Mouse (Mus musculus) hindbrain, embryonic 10.5 days (tissue): ENCODE results near the gene Mia2. TPM values are rescaled to one million over a fixed set of nuclear protein-coding genes. Genes with fewer than 3 reads are reported as not detected.
A peak's percentile ranks its signal among the peaks of the same experiment; 100 is the strongest.

ENCODE experiments used
- DNase-seq: peaks from one replicate; pipeline ENCODE4 v3.0.0-alpha.2; 2017; ENCODE audit warnings: low spot score
- H3K27ac ChIP-seq: fragments of 300-500 bp; sonication (generic); 2 replicates; pipeline ENCODE4 v1.5.1; 2016; ENCODE audit warnings: mild to moderate bottlenecking, moderate library complexity
- H3K27me3 ChIP-seq: fragments of 300-500 bp; sonication (generic); 2 replicates; pipeline ENCODE4 v1.6.1; 2016; ENCODE audit warnings: mild to moderate bottlenecking; ENCODE audit not compliant: poor library complexity, insufficient read depth, severe bottlenecking
- H3K36me3 ChIP-seq: fragments of 300-500 bp; sonication (generic); 2 replicates; pipeline ENCODE4 v1.6.1; 2016; ENCODE audit warnings: mild to moderate bottlenecking, moderate library complexity
- H3K4me1 ChIP-seq: fragments of 300-500 bp; sonication (generic); replicated peaks from 2 replicates; pipeline ENCODE4 v1.6.1; 2016; ENCODE audit warnings: mild to moderate bottlenecking
- H3K4me3 ChIP-seq: fragments of 300-500 bp; sonication (generic); 2 replicates; pipeline ENCODE4 v1.5.1; 2016; ENCODE audit warnings: mild to moderate bottlenecking, moderate library complexity
- H3K9me3 ChIP-seq: fragments of 300-500 bp; sonication (generic); 2 replicates; pipeline ENCODE4 v1.6.1; 2016; ENCODE audit warnings: mild to moderate bottlenecking, moderate library complexity
- WGBS: fragments of 180-500 bp; shearing (Covaris S2); methylation state at CpG from one replicate; pipeline ENCODE4 v1.1.7; 2016; 5-methylcytosine and 5-hydroxymethylcytosine counted together
- polyA plus RNA-seq: library from polyadenylated mRNA; unstranded; fragments of >200 nt; fragmentation: Nextera tagmentation; extraction: Ambion mirVana; gene quantifications from 2 replicates; pipeline ENCODE4 v1.2.1, GENCODE M21; 2016

The Mia2 gene
- polyA plus RNA-seq, 1 experiment from 2014 or later = 34.8 TPM

DNA sequence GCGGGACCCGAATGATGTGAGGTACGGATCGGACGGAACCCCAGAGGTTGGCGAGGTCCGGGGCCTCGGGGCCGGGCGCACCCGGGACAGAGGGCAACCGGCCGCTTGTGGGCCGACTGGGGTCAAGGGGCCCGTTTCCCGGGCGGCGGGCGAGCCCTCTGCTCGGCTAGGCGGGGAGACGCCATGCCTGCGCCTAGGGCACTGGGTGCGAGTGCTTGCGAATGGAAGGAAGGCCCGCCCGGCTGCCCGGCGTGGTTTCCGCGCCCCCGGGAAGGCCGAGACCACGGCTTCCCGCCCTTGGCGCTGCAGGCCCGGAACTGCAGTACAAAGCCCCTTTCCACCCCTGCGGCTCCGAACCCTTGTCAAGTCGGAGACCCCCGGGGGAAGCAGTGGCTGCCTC is 28.5 kb upstream of the Mia2 start:
- Histone ChIP-seq H3K27ac (peak overlapping the region; percentile 98), H3K27me3 (no peaks in the 10 kb centered on the region), H3K9me3 (no peaks in the 10 kb centered on the region), H3K4me3 (peak overlapping the region; percentile 98), H3K36me3 (peaks cover 42% of the 10 kb centered on the region), H3K4me1 (peaks cover 14% of the 10 kb centered on the region)
- no peak for DNase-seq
- WGBS = under 1% methylated on average over 41 of the region's 41 CpGs

DNA sequence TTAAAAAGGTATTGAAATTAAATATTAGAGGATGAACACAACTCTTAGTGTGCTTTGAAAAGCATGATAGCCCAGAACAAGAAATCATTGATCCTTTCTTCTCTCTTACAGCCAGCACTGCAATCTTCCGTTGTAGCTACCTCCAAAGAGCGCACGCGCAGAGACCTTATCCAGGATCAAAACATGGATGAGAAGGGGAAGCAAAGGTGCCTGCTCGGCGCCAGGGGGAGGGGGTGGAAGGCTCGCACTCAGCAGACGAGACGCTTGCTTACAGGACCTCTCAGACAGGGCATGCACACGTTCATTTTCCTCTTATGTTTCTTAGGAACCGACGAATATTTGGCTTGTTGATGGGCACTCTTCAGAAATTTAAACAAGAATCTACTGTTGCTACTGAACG is 26.8 kb upstream of the Mia2 start:
- 94% methylated on average over 13 of the region's 13 CpGs for WGBS
- Histone ChIP-seq H3K9me3 (no peaks in the 10 kb centered on the region), H3K27ac (no peak overlapping the region), H3K36me3 (peaks cover 59% of the 10 kb centered on the region), H3K27me3 (no peaks in the 10 kb centered on the region), H3K4me3 (no peak overlapping the region), H3K4me1 (peaks cover 14% of the 10 kb centered on the region)
- DNase-seq = no peak

DNA sequence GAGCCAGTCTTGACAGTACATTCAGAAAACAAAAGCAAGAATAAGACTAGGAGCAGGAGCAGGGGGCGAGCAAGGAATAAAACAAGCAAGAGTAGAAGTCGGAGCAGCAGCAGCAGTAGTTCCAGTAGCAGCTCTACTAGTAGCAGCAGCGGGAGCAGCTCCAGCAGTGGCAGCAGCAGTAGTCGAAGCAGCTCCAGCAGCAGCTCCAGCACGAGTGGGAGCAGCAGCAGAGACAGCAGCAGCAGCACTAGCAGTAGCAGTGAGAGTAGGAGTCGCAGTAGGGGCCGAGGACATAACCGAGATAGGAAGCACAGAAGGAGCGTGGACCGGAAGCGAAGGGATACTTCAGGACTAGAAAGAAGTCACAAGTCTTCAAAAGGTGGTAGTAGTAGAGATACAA is 23.3 kb upstream of the Mia2 start:
- 93% methylated on average over 11 of the region's 11 CpGs for WGBS
- Histone ChIP-seq H3K36me3 (peaks cover 75% of the 10 kb centered on the region), H3K4me1 (peaks cover 7% of the 10 kb centered on the region), H3K27ac (no peak overlapping the region), H3K27me3 (no peaks in the 10 kb centered on the region), H3K9me3 (no peaks in the 10 kb centered on the region), H3K4me3 (no peak overlapping the region)
- DNase-seq = no peak

DNA sequence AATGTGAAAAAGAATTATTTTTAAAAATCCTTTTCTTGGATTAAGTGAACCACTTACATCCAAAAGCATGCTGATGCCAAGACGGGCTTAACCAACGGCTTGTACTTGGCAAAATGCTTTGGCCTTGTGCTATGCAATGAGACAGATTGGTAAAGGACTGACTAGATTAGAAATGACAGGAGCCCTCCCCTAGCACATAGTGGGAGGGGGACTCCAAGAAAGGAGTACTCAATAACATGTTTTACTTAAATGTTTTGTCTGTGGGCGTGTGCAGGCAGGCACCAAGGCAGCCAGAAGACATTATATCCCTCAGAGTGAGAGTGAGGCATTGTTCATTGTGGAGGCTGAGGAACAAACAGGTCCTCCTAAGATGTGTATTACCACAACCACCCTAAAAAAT is 21.5 kb upstream of the Mia2 start:
- peaks cover 64% of the 10 kb centered on the region for H3K36me3 ChIP-seq
- H3K27ac ChIP-seq = no peak overlapping the region
- H3K4me3 ChIP-seq = no peak overlapping the region
- no peaks in the 10 kb centered on the region for H3K4me1 ChIP-seq
- H3K27me3 ChIP-seq = no peaks in the 10 kb centered on the region
- no peaks in the 10 kb centered on the region for H3K9me3 ChIP-seq
- 93% methylated on average over 3 of the region's 3 CpGs for WGBS
- no peak for DNase-seq

GRCm38 (mm10) chr12:59076996-59077395 is 18.6 kb upstream of the Mia2 start:
- no peak for DNase-seq
- Histone ChIP-seq H3K4me1 (no peaks in the 10 kb centered on the region), H3K27ac (no peak overlapping the region), H3K9me3 (no peaks in the 10 kb centered on the region), H3K36me3 (peaks cover 34% of the 10 kb centered on the region), H3K27me3 (no peaks in the 10 kb centered on the region), H3K4me3 (no peak overlapping the region)
- 87% methylated on average over 3 of the region's 3 CpGs for WGBS

DNA sequence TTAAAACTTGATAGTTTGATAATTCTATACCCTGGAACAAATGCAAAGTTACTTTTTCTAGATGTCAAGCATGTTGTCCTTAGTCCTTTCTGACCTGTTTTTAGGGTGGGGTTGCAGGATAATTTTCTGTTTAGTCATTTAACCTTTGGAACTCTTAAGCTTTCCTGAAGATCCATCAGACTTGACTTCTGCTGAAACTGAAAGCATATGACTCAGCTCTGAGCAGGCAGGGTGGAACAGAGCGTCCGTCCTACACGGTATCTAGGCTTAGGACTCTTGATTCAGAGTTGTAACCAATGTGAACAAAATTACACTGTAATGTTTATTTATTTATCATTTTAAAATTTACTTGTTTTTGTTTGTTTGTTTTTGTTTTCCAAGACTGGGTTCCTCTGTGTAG is 17.7 kb upstream of the Mia2 start:
- DNase-seq = no peak
- Histone ChIP-seq H3K4me1 (no peaks in the 10 kb centered on the region), H3K27me3 (no peaks in the 10 kb centered on the region), H3K36me3 (peaks cover 25% of the 10 kb centered on the region), H3K4me3 (no peak overlapping the region), H3K27ac (no peak overlapping the region), H3K9me3 (no peaks in the 10 kb centered on the region)
- WGBS = 97% methylated on average over 3 of the region's 3 CpGs

DNA sequence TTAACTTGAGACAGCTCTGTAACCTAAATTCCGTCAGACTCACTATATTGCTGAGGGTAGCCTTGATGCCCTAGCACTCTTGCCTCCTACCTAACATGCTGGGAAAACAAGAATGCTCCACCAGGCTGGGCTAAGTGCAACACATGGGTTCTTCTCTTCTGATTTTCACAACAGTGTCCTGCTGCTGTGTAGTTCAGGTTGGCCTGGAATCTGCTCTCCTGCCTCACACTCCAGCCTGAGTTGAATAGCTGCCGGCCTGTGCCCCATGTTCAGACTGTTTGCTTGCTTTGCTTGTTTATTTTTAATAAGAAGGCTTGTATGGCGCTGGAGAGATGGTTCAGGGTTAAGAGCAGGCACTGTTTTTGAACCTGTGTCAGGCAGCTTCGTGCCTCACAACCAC is 15.1 kb upstream of the Mia2 start:
- Histone ChIP-seq H3K36me3 (peaks cover 1% of the 10 kb centered on the region), H3K4me3 (no peak overlapping the region), H3K27me3 (no peaks in the 10 kb centered on the region), H3K9me3 (no peaks in the 10 kb centered on the region), H3K27ac (no peak overlapping the region), H3K4me1 (no peaks in the 10 kb centered on the region)
- DNase-seq = no peak
- WGBS = 87% methylated on average over 4 of the region's 4 CpGs

DNA sequence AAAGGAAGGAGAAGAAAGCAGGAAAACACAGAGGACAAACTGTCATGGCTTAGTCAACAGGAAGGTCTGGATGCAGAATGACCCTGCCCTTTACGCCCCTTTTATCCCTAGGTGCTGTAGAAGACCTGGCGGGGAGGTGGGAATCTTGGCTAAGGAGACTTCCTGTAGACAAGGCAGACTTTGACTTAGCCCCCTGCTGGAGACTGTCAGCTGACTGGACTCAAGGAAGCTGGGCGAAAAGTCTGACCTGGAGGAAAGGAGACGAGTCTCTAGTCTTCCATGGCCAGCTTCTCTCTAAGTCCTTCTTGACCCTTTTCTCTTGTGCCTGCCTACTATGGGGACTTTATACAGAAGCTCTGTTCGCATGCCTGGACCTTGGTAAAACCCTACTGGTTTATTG is 11.2 kb upstream of the Mia2 start:
- no peaks in the 10 kb centered on the region for H3K27me3 ChIP-seq
- no peak overlapping the region for H3K27ac ChIP-seq
- no peaks in the 10 kb centered on the region for H3K9me3 ChIP-seq
- 72% methylated on average over 5 of the region's 5 CpGs for WGBS
- no peak for DNase-seq
- no peaks in the 10 kb centered on the region for H3K4me1 ChIP-seq
- no peak overlapping the region for H3K4me3 ChIP-seq
- no peaks in the 10 kb centered on the region for H3K36me3 ChIP-seq

DNA sequence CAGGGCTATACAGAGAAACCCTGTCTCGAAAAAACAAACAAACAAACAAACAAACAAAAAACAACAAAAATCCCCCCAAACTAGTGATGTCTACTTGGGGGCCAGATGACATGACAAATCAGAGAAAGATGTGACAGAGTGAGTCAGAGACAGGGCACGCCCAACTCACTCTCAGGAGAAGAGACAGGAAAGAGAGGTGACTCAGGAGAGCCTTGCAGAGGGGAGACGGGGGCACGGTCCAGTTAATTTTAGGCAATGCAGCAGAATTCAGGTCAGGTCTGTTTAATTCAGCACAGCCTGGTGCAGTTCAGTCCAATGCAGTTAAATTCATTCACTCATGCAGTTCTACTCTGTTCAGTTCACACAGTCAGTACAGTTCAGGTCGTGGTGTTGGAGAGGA is 9.4 kb upstream of the Mia2 start:
- DNase-seq = no peak
- no peak overlapping the region for H3K4me3 ChIP-seq
- WGBS = 80% methylated on average over 5 of the region's 5 CpGs

GRCm38 (mm10) chr12:59093543-59093942 is 2.1 kb upstream of the Mia2 start:
- WGBS = 71% methylated on average over 2 of the region's 2 CpGs
- Histone ChIP-seq H3K27ac (no peak overlapping the region), H3K4me3 (no peak overlapping the region), H3K4me1 (no peaks in the 10 kb centered on the region), H3K27me3 (no peaks in the 10 kb centered on the region), H3K9me3 (no peaks in the 10 kb centered on the region), H3K36me3 (no peaks in the 10 kb centered on the region)
- DNase-seq = no peak

More for the DNA sequence above, 9.4 kb upstream of the Mia2 start:
- H3K4me1 ChIP-seq = no peaks in the 10 kb centered on the region
- no peaks in the 10 kb centered on the region for H3K36me3 ChIP-seq
- H3K27ac ChIP-seq = no peak overlapping the region
- no peaks in the 10 kb centered on the region for H3K9me3 ChIP-seq
- no peaks in the 10 kb centered on the region for H3K27me3 ChIP-seq

GRCm38 (mm10) chr12:59104771-59105170 is 9.2 kb downstream of the Mia2 start:
- no peak overlapping the region for H3K4me3 ChIP-seq
- H3K9me3 ChIP-seq = no peaks in the 10 kb centered on the region
- DNase-seq = no peak
- H3K27me3 ChIP-seq = no peaks in the 10 kb centered on the region
- H3K36me3 ChIP-seq = no peaks in the 10 kb centered on the region
- 81% methylated on average over 5 of the region's 5 CpGs for WGBS
- H3K4me1 ChIP-seq = no peaks in the 10 kb centered on the region
- no peak overlapping the region for H3K27ac ChIP-seq

DNA sequence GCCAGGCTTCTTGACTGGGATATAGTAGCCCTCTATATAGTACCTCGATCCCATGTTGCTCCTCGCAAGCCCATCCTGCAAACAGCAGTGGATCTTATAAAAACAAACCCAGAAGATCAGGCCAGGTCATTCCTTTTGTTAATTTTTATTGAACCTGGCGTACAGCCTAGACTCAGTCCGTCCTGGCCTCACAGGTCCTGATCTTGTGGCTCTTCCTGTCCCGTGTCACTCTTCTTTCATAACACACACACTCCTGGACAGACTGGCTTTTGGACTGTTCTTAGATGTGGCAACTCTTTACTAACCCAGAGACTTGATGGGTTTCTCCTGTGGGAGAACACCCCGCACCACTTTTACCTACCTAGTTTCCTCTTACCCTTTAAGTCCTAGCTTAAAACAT is 10.3 kb downstream of the Mia2 start:
- 85% methylated on average over 6 of the region's 6 CpGs for WGBS
- H3K9me3 ChIP-seq = no peaks in the 10 kb centered on the region
- H3K27ac ChIP-seq = no peak overlapping the region
- no peaks in the 10 kb centered on the region for H3K4me1 ChIP-seq
- no peaks in the 10 kb centered on the region for H3K27me3 ChIP-seq
- H3K36me3 ChIP-seq = no peaks in the 10 kb centered on the region
- DNase-seq = no peak
- no peak overlapping the region for H3K4me3 ChIP-seq

DNA sequence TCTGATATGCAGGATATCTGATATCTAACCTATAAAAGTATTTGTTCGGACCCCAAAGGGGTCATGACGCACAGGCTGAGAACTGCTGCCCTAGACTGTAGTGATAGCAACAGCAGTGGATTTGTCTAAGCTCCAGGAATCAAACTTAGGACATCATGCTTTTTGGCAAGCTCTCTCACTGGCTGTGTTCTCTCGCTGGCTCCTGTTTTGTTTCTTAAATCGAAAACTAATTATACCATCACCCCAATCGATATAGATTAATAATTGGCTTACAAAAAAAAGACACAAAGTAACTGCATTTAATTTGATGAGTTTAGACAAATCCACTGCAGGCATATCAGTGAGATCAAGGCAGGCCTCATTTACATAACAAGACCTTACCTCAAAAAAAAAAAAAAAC is 10.9 kb downstream of the Mia2 start:
- Histone ChIP-seq H3K27ac (no peak overlapping the region), H3K27me3 (no peaks in the 10 kb centered on the region), H3K9me3 (no peaks in the 10 kb centered on the region), H3K4me1 (no peaks in the 10 kb centered on the region), H3K4me3 (no peak overlapping the region), H3K36me3 (no peaks in the 10 kb centered on the region)
- WGBS = 95% methylated on average over 5 of the region's 5 CpGs
- DNase-seq = no peak

GRCm38 (mm10) chr12:59107926-59108325 is 12.3 kb downstream of the Mia2 start:
- no peaks in the 10 kb centered on the region for H3K36me3 ChIP-seq
- H3K27me3 ChIP-seq = no peaks in the 10 kb centered on the region
- WGBS = 85% methylated on average over 4 of the region's 4 CpGs
- no peaks in the 10 kb centered on the region for H3K4me1 ChIP-seq
- no peak for DNase-seq
- no peaks in the 10 kb centered on the region for H3K9me3 ChIP-seq
- no peak overlapping the region for H3K27ac ChIP-seq
- H3K4me3 ChIP-seq = no peak overlapping the region
